In the genomic region with DNA sequence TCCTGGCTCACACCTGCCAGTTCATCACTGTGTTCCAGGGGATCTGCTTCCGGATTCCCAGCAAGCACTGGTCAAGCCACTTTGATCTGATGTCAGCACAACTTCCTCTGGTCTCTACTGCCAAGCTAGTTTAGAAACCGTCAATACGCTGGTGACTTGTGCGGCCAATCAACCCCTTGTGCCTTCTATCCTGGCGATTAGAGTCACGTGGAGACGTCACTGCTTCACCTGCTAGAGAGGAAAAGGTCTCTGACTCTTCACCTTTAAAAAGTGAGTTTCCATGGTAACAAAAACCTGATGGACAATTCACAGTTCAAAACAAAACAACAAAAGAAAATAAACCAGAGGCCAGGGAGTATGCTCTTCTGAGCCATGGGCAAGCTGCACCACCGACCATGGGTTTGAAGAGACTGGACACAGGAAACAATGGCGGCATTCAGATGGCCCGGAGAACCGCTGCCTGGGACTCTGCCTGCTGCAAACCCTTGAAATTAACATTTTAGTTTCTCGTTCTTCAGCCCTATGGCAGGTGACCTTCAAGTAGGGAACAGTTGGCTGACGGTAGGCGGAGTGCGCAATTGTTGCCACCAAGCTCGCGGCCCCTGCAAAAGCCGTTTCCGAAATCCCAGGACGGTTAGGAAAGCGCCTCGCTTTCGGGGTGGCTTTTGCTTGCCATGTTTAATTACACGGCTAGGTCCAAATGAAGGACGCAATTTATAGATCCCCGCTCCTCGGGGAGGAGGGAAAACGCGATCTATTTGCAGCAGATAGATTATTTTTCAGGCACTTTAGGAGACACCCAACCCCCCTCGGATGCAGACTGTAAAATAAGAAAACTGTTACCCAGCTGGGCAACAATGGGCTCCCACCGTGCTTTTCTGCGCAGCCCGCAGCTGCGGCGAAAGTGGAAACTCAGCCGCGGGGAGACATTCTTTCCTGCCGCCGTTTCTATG, we compare ENCODE assay signal across 9 mouse cellular contexts.
DNase-seq lines count a peak whose midpoint lies in the region; ATAC-seq and TF ChIP-seq lines count a peak whose summit lies in the region.
"Had no signal": no experiment of that assay in that cellular context is flagged by ENCODE, and none has a peak within 500 bp of the region (broad histone marks: within the 10 kb centered on the region; RNA-seq: fewer than 3 reads in every experiment).

No protein-coding gene starts in this region.

- H3K27ac ChIP-seq in testis, adult 2 months (ENCODE audit: control insufficient read depth, insufficient read depth, low read depth, low read length): no peak overlapping the region
- H3K27ac ChIP-seq in limb, embryonic 13.5 days: no peak overlapping the region

- 0 out of 2 replicates have a peak, but pooled peaks cover 6% of the 10 kb centered on the region for H3K9me3 ChIP-seq in limb, embryonic 13.5 days

- no peak for TF ChIP-seq CTCF in testis, adult 2 months (IDR thresholded peaks at IDR 0.05; ENCODE audit: control insufficient read depth, insufficient read depth, insufficient replicate concordance, low read depth, low read length)

- H3K27me3 ChIP-seq in testis, adult 2 months (ENCODE audit: control insufficient read depth, insufficient read depth, low read length): no peaks in the 10 kb centered on the region
- H3K27me3 ChIP-seq in limb, embryonic 13.5 days: peaks cover 78% of the 10 kb centered on the region

- peak overlapping the region; percentile 32; the same call in 1 of the 2 replicates for H3K9ac ChIP-seq in limb, embryonic 13.5 days

- peak; percentile 32 for DNase-seq in adrenal gland, postnatal 10 days
- DNase-seq in adrenal gland, adult 8-10 months: no peak
- DNase-seq in testis, postnatal 14 days (ENCODE audit: low spot score): no peak
- no peak for DNase-seq in ovary, adult 18-20 months (ENCODE audit: low spot score)
- DNase-seq in frontal cortex, adult 2 months (ENCODE audit: extremely low spot score in 1 of 2, low spot score in 1 of 2): no peak

- TF ChIP-seq POLR2A in testis, adult 2 months (IDR thresholded peaks at IDR 0.05; ENCODE audit: control insufficient read depth, low read depth, low read length): no peak

- no peak for ATAC-seq in limb, embryonic 13.5 days (ENCODE audit: low FRiP score, low read depth)
- no peak for ATAC-seq in monocyte, adult 5-6 weeks (replicated peaks; ENCODE audit: insufficient number of reproducible peaks, low FRiP score, low TSS enrichment, poor library complexity, severe bottlenecking)

- 10% methylated on average over 39 of the region's 39 CpGs for WGBS in limb, embryonic 13.5 days

- H3K4me1 ChIP-seq in testis, adult 2 months (ENCODE audit: control insufficient read depth, insufficient read depth, low read length): peaks cover 9% of the 10 kb centered on the region
- H3K4me1 ChIP-seq in limb, embryonic 13.5 days: peaks cover 6% of the 10 kb centered on the region; the same call in 1 of the 2 replicates
- H3K4me1 ChIP-seq: megakaryocyte, embryonic 14.5 days had no signal

- no peaks in the 10 kb centered on the region for H3K36me3 ChIP-seq in testis, adult 2 months (ENCODE audit: control insufficient read depth, insufficient read depth, low read length)
- H3K36me3 ChIP-seq in limb, embryonic 13.5 days: no peaks in the 10 kb centered on the region

- peak overlapping the region; percentile 77 for H3K4me3 ChIP-seq in testis, adult 2 months (ENCODE audit: control insufficient read depth, low read depth, low read length)
- peak overlapping the region; percentile 34 for H3K4me3 ChIP-seq in limb, embryonic 13.5 days
- H3K4me3 ChIP-seq: megakaryocyte, embryonic 14.5 days had no signal

- peak overlapping the region; percentile 60 for H3K4me2 ChIP-seq in limb, embryonic 13.5 days (replicated peaks)
